Mouse (Mus musculus): ENCODE data around the gene A430033K04Rik. TPM values are rescaled to one million over a fixed set of nuclear protein-coding genes. Genes with fewer than 3 reads are reported as not detected.

A430033K04Rik gene
- polyA plus RNA-seq, 1 experiment from 2014 or later, result 2.7 TPM

GRCm38 (mm10) chr5:138623478-138623875, 818 bp downstream of the A430033K04Rik start:
- no peaks in the 10 kb centered on the region for H3K27me3 ChIP-seq (ENCODE audit: insufficient read depth, low read length)
- peak overlapping the region; percentile 81 for H3K27ac ChIP-seq (ENCODE audit: low read depth)
- H3K9me3 ChIP-seq (ENCODE audit: low read length), result no peaks in the 10 kb centered on the region
- H3K4me3 ChIP-seq (ENCODE audit: low read depth, low read length), result peak overlapping the region; percentile 83
- no peaks in the 10 kb centered on the region for H3K36me3 ChIP-seq (replicated peaks; ENCODE audit: insufficient read depth, low read length)
- H3K4me1 ChIP-seq (ENCODE audit: insufficient read depth), result peaks cover 5% of the 10 kb centered on the region
- DNase-seq (peak; percentile 21), ATAC-seq (no peak)
- TF ChIP-seq EP300 (IDR thresholded peaks at IDR 0.05; ENCODE audit: low read depth), result no peak
- TF ChIP-seq CTCF (IDR thresholded peaks at IDR 0.05; ENCODE audit: low read depth), result no peak
- H3K4me2 ChIP-seq (ENCODE audit: low read depth, low read length), result peak overlapping the region; percentile 91
- peak overlapping the region; percentile 89 for H3K9ac ChIP-seq (replicated peaks)
- 12% methylated on average over 3 of the region's 3 CpGs for WGBS (ENCODE audit: insufficient replicate concordance)

GRCm38 (mm10) chr5:138636486-138636885, 13.8 kb downstream of the A430033K04Rik start:
- Histone ChIP-seq H3K4me1 (ENCODE audit: insufficient read depth) (no peaks in the 10 kb centered on the region), H3K4me2 (ENCODE audit: low read depth, low read length) (no peak overlapping the region), H3K27me3 (ENCODE audit: insufficient read depth, low read length) (no peaks in the 10 kb centered on the region), H3K9ac (replicated peaks) (no peak overlapping the region), H3K4me3 (ENCODE audit: low read depth, low read length) (no peak overlapping the region), H3K27ac (ENCODE audit: low read depth) (no peak overlapping the region), H3K36me3 (replicated peaks; ENCODE audit: insufficient read depth, low read length) (peaks cover 15% of the 10 kb centered on the region), H3K9me3 (ENCODE audit: low read length) (no peaks in the 10 kb centered on the region)
- DNase-seq, result no peak
- TF ChIP-seq CTCF (IDR thresholded peaks at IDR 0.05; ENCODE audit: low read depth) (no peak), EP300 (IDR thresholded peaks at IDR 0.05; ENCODE audit: low read depth) (no peak)
- 74% methylated on average over 2 of the region's 2 CpGs for WGBS (ENCODE audit: insufficient replicate concordance)
- ATAC-seq, result no peak

GRCm38 (mm10) chr5:138641081-138641480, 18.4 kb downstream of the A430033K04Rik start:
- Histone ChIP-seq H3K9me3 (ENCODE audit: low read length) (no peaks in the 10 kb centered on the region), H3K36me3 (replicated peaks; ENCODE audit: insufficient read depth, low read length) (peaks cover 33% of the 10 kb centered on the region)

GRCm38 (mm10) chr5:138641761-138642160, 19.1 kb downstream of the A430033K04Rik start:
- no peak overlapping the region for H3K4me2 ChIP-seq (ENCODE audit: low read depth, low read length)
- no peak for ATAC-seq
- H3K9ac ChIP-seq (replicated peaks), result no peak overlapping the region
- WGBS (ENCODE audit: insufficient replicate concordance), result 78% methylated on average over 3 of the region's 3 CpGs
- peaks cover 38% of the 10 kb centered on the region for H3K36me3 ChIP-seq (replicated peaks; ENCODE audit: insufficient read depth, low read length)
- H3K27ac ChIP-seq (ENCODE audit: low read depth), result no peak overlapping the region
- H3K4me3 ChIP-seq (ENCODE audit: low read depth, low read length), result no peak overlapping the region
- no peaks in the 10 kb centered on the region for H3K4me1 ChIP-seq (ENCODE audit: insufficient read depth)
- no peaks in the 10 kb centered on the region for H3K27me3 ChIP-seq (ENCODE audit: insufficient read depth, low read length)
- H3K9me3 ChIP-seq (ENCODE audit: low read length), result no peaks in the 10 kb centered on the region
- TF ChIP-seq CTCF (IDR thresholded peaks at IDR 0.05; ENCODE audit: low read depth) (no peak), EP300 (IDR thresholded peaks at IDR 0.05; ENCODE audit: low read depth) (no peak)
- DNase-seq, result no peak

More at GRCm38 (mm10) chr5:138641081-138641480, 18.4 kb downstream of the A430033K04Rik start:
- H3K4me2 ChIP-seq (ENCODE audit: low read depth, low read length), result no peak overlapping the region
- DNase-seq (no peak), ATAC-seq (no peak)
- no peak overlapping the region for H3K4me3 ChIP-seq (ENCODE audit: low read depth, low read length)
- no peaks in the 10 kb centered on the region for H3K27me3 ChIP-seq (ENCODE audit: insufficient read depth, low read length)
- H3K4me1 ChIP-seq (ENCODE audit: insufficient read depth), result no peaks in the 10 kb centered on the region
- H3K27ac ChIP-seq (ENCODE audit: low read depth), result no peak overlapping the region
- no peak overlapping the region for H3K9ac ChIP-seq (replicated peaks)
- WGBS (ENCODE audit: insufficient replicate concordance), result 91% methylated on average over 3 of the region's 3 CpGs
- TF ChIP-seq CTCF (IDR thresholded peaks at IDR 0.05; ENCODE audit: low read depth), result no peak
- no peak for TF ChIP-seq EP300 (IDR thresholded peaks at IDR 0.05; ENCODE audit: low read depth)

GRCm38 (mm10) chr5:138652911-138653310, 30.3 kb downstream of the A430033K04Rik start:
- TF ChIP-seq EP300 (IDR thresholded peaks at IDR 0.05; ENCODE audit: low read depth) (no peak), CTCF (IDR thresholded peaks at IDR 0.05; ENCODE audit: low read depth) (no peak)
- no peak for ATAC-seq
- Histone ChIP-seq H3K9me3 (ENCODE audit: low read length) (no peaks in the 10 kb centered on the region), H3K4me3 (ENCODE audit: low read depth, low read length) (no peak overlapping the region), H3K4me1 (ENCODE audit: insufficient read depth) (no peaks in the 10 kb centered on the region), H3K36me3 (replicated peaks; ENCODE audit: insufficient read depth, low read length) (0 out of 2 replicates have a peak, but pooled peaks cover 3% of the 10 kb centered on the region), H3K27me3 (ENCODE audit: insufficient read depth, low read length) (no peaks in the 10 kb centered on the region), H3K9ac (replicated peaks) (no peak overlapping the region), H3K4me2 (ENCODE audit: low read depth, low read length) (no peak overlapping the region), H3K27ac (ENCODE audit: low read depth) (no peak overlapping the region)
- DNase-seq, result no peak
- 78% methylated on average over 1 of the region's 1 CpGs for whole genome bisulfite sequencing (ENCODE audit: insufficient replicate concordance)

- TF ChIP-seq CTCF (IDR thresholded peaks at IDR 0.05; ENCODE audit: low read depth) (peak; percentile 83), EP300 (IDR thresholded peaks at IDR 0.05; ENCODE audit: low read depth) (no peak)
- H3K27ac ChIP-seq (ENCODE audit: low read depth), result no peak overlapping the region
- DNase-seq (peak; percentile 41), ATAC-seq (peak; percentile 66; the same call in 1 of the 2 replicates)
- no peaks in the 10 kb centered on the region for H3K36me3 ChIP-seq (replicated peaks; ENCODE audit: insufficient read depth, low read length)
- H3K9me3 ChIP-seq (ENCODE audit: low read length), result no peaks in the 10 kb centered on the region
- H3K27me3 ChIP-seq (ENCODE audit: insufficient read depth, low read length), result no peaks in the 10 kb centered on the region
- H3K9ac ChIP-seq (replicated peaks), result no peak overlapping the region
- H3K4me3 ChIP-seq (ENCODE audit: low read depth, low read length), result no peak overlapping the region
- WGBS (ENCODE audit: insufficient replicate concordance), result 21% methylated on average over 2 of the region's 2 CpGs
- H3K4me1 ChIP-seq (ENCODE audit: insufficient read depth), result no peaks in the 10 kb centered on the region
- no peak overlapping the region for H3K4me2 ChIP-seq (ENCODE audit: low read depth, low read length)
Observed at GRCm38 (mm10) chr5:138656477-138657156, 34.0 kb downstream of the A430033K04Rik start.
